Mouse (Mus musculus) forelimb bud, embryonic 11.5 days (tissue): Measurements from ENCODE around the gene Hist1h2ab.
A peak's percentile ranks its signal among the peaks of the same experiment; 100 is the strongest.
"Not testable (repeated sequence)": the region's sequence is repeated elsewhere in the genome, so short reads cannot be mapped to it uniquely, and the experiment has no call there.

ENCODE experiments used
- DNase-seq: peaks from one replicate; pipeline ENCODE4 v3.0.0-alpha.2; 2012; ENCODE audit warnings: low read depth, low spot score

The Hist1h2ab gene

DNA sequence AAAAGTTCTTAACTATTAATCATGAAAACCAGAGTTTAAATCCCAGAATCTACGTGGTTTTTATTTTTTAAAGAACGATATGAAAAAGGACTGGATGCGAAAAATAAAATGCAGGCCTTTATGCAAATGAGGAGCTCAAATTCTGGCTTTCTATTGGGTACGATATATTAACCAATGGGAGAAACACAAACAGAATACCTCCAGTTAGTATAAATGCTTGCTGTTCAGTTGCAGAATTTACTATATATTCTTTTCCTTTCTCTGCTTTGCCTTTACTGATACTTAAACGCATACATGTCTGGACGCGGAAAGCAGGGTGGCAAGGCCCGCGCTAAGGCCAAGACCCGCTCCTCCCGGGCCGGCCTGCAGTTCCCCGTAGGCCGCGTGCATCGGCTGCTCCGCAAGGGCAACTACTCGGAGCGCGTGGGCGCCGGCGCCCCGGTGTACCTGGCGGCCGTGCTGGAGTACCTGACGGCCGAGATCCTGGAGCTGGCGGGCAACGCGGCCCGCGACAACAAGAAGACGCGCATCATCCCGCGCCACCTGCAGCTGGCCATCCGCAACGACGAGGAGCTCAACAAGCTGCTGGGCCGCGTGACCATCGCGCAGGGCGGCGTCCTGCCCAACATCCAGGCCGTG lies at the start of gene Hist1h2ab:
TSS of gene Hist1h2ab (plus strand) at position 288 of the 639 bp plus-strand sequence.
- peak; percentile 81 for DNase-seq

DNA sequence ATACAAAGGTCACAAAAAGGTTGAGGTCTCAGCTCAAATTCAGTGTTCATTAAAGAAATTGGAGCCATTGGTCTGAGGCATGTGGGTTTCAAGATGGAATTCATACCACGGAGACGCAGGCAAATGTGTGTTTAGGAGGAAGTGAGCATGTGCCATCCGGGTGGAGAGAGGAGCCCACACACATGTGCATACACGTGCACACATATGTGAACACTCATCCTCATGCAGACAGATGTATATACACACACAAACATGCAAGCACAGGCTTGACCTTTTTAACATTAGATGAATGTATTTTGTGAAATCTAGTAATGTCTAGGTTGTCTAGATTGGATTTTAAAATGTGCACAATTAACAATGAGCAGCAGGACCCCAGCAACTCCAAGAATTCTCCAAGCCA lies 48.7 kb upstream of the Hist1h2ab start:
- DNase-seq: no peak

DNA sequence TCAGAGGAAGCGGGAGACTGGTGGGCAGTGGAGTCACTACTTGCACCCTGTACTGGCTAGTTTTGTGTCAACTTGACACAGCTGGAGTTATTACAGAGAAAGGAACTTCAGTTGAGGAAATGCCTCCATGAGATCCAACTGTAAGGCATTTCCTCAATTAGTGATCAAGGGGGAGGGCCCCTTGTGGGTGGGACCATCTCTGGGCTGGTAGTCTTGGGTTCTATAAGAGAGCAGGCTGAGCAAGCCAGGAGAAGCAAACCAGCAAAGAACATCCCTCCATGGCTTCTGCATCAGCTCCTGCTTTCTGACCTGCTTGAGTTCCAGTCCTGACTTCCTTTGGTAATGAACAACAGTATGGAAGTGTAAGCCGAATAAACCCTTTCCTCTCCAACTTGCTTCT lies 48.1 kb upstream of the Hist1h2ab start:
- DNase-seq: not testable (repeated sequence)

DNA sequence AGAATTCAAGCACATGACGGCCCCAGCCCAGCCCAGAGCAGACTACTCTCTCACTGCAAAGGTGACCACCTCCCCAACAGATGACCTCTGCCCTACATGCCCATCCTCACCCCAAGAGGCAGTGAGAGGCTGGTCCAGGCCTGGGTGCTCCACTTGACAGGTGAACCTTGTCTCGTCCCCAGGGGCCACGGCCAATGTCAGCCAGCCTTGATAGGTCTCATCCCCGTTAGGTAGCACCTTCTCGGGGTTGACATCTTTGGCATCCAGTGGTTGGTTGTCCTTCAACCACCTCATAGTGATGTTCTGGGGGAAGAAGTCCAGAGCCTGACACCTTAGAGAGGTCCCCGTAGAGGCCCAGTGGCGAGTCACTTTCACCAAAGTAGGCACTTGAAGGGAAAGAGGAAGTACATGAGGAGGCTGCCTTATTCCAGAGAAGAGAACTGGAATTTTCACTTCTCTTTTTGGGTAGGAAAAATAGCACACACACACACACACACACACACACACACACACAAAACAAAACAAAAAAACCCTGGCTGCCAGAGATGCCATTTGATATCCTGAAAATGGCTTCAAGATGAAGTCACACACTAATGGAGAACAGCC lies 45.1 kb upstream of the Hist1h2ab start:
- DNase-seq: no peak

DNA sequence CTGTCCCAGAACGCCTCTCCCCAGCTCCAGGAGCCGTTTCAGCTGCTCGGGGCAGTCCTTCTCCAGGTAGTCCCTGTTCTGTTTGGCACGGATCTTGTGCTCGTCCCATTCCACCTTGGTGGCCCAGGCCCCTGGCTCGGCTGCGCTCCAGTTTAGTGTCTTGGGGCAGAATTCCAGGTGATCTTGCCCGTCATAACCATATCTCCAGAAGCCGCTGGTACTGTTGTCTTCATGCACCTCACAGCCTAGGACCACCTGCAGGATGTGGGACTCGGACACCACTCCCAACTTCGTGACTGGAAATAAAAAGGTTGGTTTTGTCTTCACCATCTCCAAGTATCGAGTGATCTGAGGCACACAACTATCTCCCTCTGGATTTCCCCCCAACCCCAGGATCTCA lies 44.2 kb upstream of the Hist1h2ab start:
- no peak for DNase-seq

DNA sequence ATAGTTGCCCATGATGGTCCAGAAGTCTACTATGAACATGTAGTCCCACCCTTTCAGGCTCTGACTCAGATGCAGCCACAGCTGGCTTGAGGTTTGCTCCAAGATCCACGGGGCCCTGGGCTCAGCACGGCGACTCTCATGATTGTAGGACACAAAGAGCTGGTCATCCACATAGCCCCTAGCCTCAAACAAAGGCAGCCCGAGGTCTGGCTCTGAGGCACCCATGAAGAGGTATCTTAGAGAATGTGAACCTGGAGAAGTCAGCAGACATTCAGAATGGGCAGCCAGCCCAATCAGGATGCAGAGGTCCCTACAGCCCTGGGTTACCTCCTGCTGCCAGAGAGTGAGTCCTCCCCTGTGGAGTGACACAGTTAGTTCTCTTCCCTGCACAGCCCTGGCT lies 42.9 kb upstream of the Hist1h2ab start:
- no peak for DNase-seq

DNA sequence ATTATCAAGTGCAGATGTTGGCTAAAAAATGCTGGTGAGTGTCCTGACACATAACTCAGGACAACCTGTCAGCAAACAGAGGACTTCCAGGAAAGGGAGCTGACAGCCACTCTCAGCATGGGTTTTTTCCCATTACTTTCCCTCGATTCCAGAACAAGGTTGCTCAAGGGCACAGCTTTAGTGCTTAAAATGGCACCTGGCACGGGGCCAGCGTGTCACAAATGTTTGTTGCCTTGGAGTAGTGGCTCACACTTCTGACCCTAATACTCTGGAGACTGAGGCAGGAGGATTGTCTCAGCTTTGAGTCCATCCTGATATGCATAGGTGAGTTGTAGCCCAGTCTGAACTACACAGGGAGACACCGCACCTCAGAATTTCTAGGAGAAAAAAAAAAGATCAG lies 42.3 kb upstream of the Hist1h2ab start:
- no peak for DNase-seq

DNA sequence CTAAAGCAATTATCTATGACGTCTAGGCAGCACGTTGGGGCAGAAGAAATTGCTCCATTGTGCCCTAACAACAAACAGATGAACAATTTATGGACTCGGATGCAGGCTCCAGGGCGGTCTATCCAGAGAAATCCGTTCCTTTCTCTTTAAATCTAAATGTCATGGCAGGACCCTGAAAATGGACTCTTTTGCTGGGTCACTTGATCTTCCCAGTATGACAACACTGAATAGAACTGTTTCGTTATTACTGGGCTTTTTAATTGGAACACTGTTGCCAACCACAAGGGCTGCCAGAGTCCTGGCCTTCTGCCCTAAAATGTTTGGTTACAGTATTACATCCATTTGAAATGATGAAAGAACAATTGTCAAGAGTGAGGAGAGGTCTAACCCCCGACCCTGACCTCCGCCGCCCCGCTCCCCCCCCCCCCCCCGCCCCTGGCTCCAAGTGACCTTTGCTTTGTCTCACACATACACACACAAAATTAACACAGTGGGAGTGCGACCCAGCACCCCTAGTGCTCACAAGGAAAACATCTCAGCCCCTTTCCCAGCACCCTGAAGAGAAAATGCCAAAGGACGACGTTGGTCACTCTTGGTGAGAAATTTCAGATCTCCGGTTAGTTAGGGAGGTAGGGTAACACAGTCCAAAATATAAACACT lies 41.1 kb upstream of the Hist1h2ab start:
- DNase-seq: no peak

DNA sequence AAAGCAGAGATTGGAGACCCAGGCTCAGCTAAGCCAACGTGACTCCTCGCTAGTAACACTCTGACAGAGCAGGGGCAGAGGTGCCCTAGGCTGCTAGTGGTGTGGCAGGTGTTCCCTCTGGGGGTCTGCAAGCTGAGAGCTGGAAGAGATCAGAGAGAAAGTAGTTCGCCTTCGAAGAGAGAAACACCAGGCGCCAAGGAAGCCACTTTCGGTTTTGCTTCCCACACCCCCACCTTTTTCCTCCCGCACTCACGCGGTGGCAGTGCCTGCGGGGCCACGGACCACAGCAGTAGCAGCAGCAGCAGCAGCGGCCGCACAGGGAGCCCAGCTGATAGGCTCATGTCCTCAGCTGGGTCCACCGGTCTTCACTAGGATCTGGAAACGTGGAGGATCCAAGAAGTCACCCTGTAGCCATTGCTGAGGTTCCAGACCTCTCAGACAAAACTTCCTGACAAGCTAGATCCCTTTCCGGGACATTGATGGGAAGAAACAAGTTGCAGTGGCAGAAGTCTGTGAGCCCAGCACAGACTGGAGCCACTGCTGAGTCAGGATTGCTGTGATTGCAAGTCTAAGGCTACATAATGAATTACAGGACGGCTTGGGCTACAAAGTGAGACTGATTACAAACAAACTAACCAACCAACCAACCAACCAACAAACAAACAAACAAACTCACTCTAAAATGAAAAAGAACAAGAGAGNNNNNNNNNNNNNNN lies 40.4 kb upstream of the Hist1h2ab start, which contains the start of gene Hfe:
TSS of gene Hfe (minus strand) at position 481 of the 716 bp plus-strand sequence.
- DNase-seq: peak; percentile 37

DNA sequence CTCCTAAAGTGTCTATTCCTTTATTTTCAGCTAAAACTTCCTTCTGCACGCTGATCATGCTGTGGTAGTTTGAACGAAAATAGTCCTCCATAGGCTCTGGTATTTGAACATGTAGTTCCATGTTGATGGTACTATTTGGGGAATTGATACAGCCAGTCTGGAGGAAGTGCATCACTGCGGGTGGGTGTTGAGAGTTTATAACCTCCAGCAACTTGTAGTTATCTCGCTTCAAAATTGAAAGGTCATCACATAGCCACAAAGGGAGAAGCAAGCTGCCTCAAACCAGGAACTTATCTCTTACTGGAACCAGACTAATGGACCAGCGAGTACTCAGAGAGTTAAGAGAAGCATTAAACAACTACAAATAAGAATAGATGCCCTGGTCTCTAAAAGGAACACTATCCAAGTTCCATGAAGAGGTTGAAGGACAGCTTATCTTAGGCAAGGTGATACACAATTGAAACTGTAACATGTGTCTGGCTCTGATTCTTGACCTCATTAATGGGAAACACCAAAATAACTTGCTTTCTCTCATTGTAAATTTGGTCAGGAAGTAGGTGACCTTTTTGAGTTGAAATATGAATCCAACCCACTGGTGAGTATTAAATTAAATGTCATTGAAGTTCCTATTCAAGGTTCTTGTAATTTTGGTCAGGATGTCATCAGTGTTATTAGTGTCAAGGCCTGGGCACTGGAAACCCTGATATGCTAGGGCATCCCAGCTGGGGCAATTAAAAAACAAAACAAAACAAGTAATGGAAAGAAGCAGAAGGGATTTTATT lies 34.5 kb upstream of the Hist1h2ab start:
- no peak for DNase-seq

DNA sequence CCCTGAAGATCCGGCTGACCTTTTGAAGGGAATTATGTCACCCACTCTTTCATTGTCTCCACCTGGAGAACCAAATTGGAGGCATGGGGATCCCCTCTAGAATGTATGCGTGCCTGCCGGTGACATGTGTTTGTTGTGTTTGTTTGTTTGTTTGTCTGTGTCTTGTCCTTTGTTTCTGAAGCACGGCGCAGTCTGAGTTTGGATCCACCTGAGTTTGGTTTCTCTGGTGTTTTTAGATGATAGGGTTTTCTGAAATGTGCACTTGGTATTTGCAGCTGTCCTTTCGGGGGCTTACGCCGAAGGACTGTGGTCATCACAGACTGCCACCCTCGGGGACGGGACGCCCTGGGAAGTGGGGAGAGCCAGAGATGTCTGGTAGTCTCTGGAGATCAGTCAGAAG lies 33.8 kb upstream of the Hist1h2ab start:
- no peak for DNase-seq

DNA sequence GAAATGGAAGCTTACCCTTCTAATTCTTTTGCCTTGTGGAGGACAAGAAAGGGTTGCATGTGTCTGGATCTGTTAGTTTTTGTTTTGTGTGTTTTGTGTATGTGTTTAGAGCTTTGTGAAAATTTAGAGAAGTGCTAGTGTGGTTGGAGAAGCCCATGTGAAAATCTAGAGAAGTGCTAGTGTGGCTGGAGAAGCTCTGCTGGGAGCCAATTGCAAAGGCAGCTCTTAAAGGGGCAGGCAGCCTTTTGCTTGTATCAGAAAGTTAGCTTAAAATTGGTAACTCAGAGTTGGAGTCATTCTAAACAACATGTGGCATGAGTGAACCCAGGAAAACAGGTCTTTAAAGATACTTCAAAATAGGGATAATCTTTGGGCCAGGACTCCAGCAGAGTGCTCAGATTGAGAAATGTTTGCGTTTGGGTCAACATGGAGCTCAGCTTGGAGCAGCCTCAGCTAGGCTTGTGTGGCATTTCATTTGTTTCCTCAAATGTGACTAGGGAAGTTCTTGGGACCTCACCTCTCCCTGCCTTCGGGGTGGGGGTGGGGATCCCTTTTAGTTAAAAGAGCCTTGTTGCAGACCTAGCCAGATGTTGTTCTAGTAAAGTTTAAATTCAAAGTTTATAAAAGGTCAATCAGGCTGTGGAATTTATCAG lies 33.2 kb upstream of the Hist1h2ab start:
- not testable (repeated sequence) for DNase-seq

DNA sequence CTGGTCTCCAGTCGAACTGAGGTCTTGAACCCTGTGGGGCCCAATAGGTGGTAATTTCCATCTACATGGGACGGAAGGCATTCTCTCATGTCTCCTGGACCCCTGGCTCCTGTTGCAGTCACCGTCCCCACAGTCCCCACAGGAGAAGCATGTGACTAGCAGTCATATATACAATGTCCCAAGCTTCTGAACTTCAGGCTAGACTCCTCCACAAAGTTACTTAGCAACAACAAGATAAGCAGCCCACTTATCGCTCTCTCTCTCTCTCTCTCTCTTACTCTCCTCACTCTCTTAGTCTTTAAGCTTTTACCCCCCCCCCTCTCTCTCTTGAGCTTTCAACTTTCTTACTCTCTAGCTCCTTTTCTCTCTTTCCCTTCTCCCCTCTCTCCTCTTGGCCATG lies 26.7 kb upstream of the Hist1h2ab start:
- no peak for DNase-seq

DNA sequence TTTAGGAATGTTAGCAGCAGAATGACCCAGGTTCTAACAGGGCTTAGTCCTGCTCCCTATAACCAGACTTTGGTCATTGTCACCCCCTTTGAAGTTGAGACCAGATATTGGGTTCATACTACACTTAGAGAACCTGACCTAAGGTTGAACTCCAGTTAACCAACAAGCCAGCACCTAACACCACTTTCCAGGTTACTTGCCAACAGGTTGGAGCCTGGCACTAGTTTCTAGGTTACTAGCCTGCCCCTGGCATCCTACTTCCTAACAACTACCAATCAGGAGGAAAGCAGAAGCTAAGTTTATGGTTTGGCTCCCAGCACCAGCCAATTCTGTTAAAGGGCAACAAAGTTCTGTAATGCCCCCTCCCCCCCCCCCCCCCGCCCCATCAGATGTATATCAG lies 25.7 kb upstream of the Hist1h2ab start:
- no peak for DNase-seq

DNA sequence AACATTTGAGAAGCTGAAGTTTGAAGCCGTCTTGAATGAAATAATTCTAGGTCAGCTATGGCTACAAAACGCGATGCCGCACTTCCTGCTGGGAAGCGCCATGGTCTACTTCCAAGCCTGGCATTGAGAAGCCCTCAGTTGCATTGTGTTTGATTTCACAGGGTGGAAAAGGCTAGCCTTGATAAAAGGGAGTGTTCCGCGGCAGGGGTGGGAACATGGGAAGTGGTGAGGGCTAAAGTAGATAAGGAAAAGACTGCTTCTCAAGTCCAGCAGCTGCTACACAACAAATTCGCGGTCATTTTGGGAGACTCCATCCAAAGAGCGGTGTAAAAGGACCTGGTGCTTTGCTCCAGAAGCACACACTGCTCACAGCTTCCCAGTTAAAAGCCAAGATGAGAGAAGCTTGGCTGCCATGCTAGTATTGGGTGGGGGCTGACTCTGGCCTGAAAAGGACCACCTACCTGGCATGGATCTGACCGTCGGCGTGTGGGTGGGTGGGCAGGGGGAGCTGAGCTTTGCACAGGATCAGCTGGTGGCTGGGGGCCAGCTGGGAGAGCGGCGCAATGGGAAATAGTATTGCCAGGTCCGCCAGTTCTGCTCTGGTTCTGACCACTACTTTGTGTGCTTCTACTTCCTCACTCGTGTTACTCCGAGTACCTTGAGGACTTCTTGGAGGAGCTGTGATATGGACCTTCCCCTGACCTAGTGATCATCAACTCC lies 22.3 kb upstream of the Hist1h2ab start:
- no peak for DNase-seq

DNA sequence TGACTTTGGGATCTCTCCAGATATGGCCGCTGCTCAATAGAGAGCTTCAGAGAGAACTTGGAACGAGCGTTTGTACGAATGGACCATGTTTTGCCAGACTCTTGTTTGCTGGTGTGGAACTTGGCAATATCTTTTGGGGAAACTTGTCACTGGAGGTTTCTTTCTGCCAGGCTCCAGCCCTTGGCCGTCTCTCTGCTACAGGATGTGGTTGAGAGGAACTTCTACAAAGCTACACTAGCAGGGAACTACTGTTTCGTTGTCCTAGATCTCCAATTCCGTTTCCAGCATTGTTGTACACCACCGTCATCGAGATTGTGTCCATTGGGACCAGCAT lies 21.8 kb upstream of the Hist1h2ab start:
- no peak for DNase-seq

DNA sequence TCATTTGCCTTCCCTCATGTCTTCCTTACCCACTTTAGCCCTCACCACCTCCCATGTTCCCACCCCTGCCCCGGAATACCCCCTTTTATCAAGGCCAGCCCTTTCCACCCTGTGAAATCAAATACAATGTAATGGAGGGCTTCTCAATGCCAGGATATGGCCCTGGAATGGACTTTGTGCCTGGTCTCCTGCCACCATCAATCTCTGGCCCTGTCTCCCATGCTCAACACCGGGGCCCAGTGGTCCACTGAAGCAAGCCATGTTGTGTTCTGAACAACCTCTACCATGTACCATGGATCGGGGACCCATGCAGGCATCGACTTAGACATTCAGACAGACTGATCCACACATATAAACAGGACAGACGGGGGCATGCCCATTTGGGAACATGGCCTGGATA lies 21.2 kb upstream of the Hist1h2ab start:
- DNase-seq: no peak

DNA sequence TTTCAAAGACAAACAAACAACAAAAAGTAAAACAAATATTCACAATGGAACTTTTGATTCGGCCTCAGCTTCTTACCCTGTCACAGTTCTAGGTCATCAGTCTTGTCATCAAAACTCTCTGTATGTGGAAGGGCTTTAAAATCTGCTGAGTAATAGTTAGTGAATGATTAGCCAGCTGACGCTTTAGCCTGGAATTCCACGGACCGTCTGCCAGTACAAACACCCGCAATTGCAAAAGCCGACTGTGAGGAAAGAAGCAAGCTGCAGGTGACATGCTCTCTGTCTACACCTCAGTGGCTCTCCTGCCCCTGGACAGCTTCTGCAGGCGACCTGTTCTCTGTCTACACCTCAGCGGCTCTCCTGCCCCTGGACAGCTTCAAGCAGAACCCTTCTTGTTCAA lies 20.4 kb upstream of the Hist1h2ab start:
- DNase-seq: no peak

DNA sequence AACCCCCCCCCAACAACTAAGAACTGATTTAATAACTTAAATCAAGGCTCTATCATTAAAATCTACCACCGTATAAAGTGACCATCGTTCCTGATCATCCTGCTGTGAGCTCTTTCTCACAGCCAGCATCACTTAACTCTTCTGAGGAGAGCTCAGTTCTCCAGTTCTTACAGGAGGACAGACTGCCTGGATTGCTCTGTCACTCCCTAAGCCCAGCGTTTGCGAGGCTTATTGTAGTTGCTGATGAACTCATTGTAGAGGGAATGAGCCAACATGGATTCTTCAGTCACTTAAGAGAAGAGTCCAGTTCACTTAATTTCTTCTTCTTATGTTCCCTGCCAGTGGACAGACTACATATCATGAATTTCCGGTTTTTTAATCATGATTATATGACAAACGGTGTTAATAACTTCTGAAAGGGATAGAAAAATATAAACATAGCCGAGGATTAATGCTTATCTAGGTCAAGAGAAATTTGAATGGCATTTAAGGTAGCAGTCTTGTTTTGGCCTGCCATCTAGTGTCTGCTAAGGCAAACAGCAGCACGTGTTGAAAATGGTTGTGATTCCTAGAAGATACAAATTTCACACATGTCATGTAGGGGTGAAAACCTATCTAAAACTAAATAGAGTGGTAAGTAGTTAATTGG lies 18.6 kb upstream of the Hist1h2ab start:
- DNase-seq: no peak

DNA sequence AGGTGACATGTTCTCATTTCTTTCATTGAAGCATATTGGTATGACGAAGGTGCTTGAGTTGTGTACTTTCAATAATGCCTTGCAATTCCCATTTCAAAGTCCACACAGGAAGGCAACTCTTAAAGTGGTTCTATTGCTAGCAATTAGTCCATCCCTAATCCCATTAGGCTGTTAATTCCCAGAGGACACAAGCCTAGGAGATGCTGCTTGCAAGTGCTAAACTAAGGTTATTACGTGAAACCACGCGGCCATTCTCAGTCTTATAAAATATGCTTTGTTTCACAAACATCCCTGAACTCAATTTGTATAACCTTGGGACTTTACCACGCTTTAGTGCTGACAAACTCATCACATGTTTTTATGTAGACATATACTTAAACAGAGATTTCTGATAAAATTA lies 13.8 kb upstream of the Hist1h2ab start:
- DNase-seq: no peak
